Mouse (Mus musculus) liver, postnatal 0 days (tissue): ENCODE results near the gene Abi1.
A peak's percentile ranks its signal among the peaks of the same experiment; 100 is the strongest.

Experiments used
- CTCF ChIP-seq: sonication (generic); IDR thresholded peaks from 2 replicates; pipeline ENCODE4 v1.5.1; 2016; ENCODE audit warnings: antibody characterized with exemption, low read depth
- EP300 ChIP-seq: IDR thresholded peaks from 2 replicates; pipeline ENCODE4 v1.6.1; 2016; ENCODE audit warnings: antibody characterized with exemption, low read depth, mild to moderate bottlenecking

GRCm38 (mm10) chr2:23067552-23068369, 27.7 kb upstream of the Abi1 start, which contains the start of gene Acbd5:
- no peak for TF ChIP-seq CTCF
- peak; percentile 64 for TF ChIP-seq EP300
